ENCODE assay signal across 10 mouse cellular contexts in the genomic region with DNA sequence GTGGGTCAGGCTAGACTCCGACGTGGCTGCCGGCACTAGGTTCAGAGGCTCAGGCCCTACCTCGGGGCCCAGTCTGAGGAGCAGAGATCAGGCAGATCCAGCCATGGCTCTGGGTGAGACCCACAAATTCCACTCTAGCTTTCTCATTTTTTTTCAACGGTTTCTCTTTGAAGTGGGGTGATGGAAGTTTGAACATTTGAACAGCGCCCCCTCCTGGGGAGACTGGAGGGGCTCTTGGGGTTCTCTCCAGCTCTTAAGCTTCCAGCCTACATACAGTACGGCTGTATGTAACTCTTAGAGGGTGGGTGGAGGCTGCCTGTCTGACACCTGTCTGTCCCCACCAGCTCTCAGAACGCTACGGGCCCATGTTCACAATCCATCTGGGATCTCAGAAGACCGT. TPM values are rescaled to one million over a fixed set of nuclear protein-coding genes. Genes with fewer than 3 reads are reported as not detected.
DNase-seq lines count a peak whose midpoint lies in the region; ATAC-seq and TF ChIP-seq lines count a peak whose summit lies in the region.
"Had no signal": no experiment of that assay in that cellular context is flagged by ENCODE, and none has a peak within 500 bp of the region (broad histone marks: within the 10 kb centered on the region; RNA-seq: fewer than 3 reads in every experiment).

No protein-coding gene starts in this region.

- no peak overlapping the region for H3K27ac ChIP-seq in gastrocnemius, adult 2 months
- H3K27ac ChIP-seq in liver, postnatal 0 days (ENCODE audit: low read depth) = no peak overlapping the region
- H3K27ac ChIP-seq: heart, embryonic 15.5 days had no signal

- peaks cover 2% of the 10 kb centered on the region for H3K4me1 ChIP-seq in liver, postnatal 0 days (ENCODE audit: insufficient read depth)

- intact Hi-C loops in gastrocnemius, adult 2 months (cut with DNase I) = no loop called here

- H3K4me3 ChIP-seq in gastrocnemius, adult 2 months = no peak overlapping the region
- H3K4me3 ChIP-seq in liver, postnatal 0 days (ENCODE audit: low read depth, low read length) = no peak overlapping the region
- H3K4me3 ChIP-seq: heart, embryonic 15.5 days had no signal

- H3K9ac ChIP-seq in liver, postnatal 0 days (replicated peaks) = no peak overlapping the region
- H3K9ac ChIP-seq: heart, embryonic 15.5 days had no signal

- TF ChIP-seq CTCF in gastrocnemius, adult 2 months (IDR thresholded peaks at IDR 0.05) = peak; percentile 53
- peak; percentile 41; the same call in 1 of the 2 replicates for TF ChIP-seq CTCF in brain, embryonic 14.5 days (IDR thresholded peaks at IDR 0.05; ENCODE audit: borderline replicate concordance, extremely low read depth, insufficient read depth, insufficient read length)
- peak; percentile 59 for TF ChIP-seq CTCF in liver, postnatal 0 days (IDR thresholded peaks at IDR 0.05; ENCODE audit: low read depth)

- no peak overlapping the region for H3K4me2 ChIP-seq in liver, postnatal 0 days (ENCODE audit: low read depth, low read length)
- H3K4me2 ChIP-seq: heart, embryonic 15.5 days had no signal

- TF ChIP-seq POLR2A in brain, embryonic 14.5 days (IDR thresholded peaks at IDR 0.05; ENCODE audit: borderline replicate concordance, extremely low read depth, insufficient read depth, insufficient read length, poor library complexity, severe bottlenecking) = no peak

- ATAC-seq in liver, postnatal 0 days = no peak

- peak; percentile 26 for DNase-seq in gastrocnemius, adult 2 months
- no peak for DNase-seq in gastrocnemius, postnatal 25 days
- peak; percentile 78 for DNase-seq in 416B (ENCODE audit: low read depth)
- DNase-seq in brain, embryonic 14.5 days (ENCODE audit: low read depth) = no peak
- DNase-seq in liver, postnatal 0 days = peak; percentile 81
- no peak for DNase-seq in ovary, adult 18-20 months (ENCODE audit: low spot score)
- no peak for DNase-seq in right cerebral cortex, postnatal 25 days
- DNase-seq in kidney, adult 18-20 months = no peak
- DNase-seq: midbrain, embryonic 14.5 days had no signal

- WGBS in liver, postnatal 0 days (ENCODE audit: insufficient replicate concordance) = 59% methylated on average over 10 of the region's 10 CpGs

- no peaks in the 10 kb centered on the region for H3K9me3 ChIP-seq in liver, postnatal 0 days (ENCODE audit: low read length)
- H3K9me3 ChIP-seq: heart, embryonic 15.5 days had no signal

- no peaks in the 10 kb centered on the region for H3K36me3 ChIP-seq in liver, postnatal 0 days (replicated peaks; ENCODE audit: insufficient read depth, low read length)
- H3K36me3 ChIP-seq: heart, embryonic 15.5 days had no signal

- no peak for TF ChIP-seq EP300 in liver, postnatal 0 days (IDR thresholded peaks at IDR 0.05; ENCODE audit: low read depth)

- H3K27me3 ChIP-seq in liver, postnatal 0 days (ENCODE audit: insufficient read depth, low read length) = no peaks in the 10 kb centered on the region

RNA-seq across cellular contexts. Expression of a gene that starts 1.1 kb away (rescaled TPM):
- not detected for total RNA-seq in gastrocnemius, adult 2 months (2021)
- total RNA-seq in gastrocnemius, postnatal 25 days (2021) = not detected
- polyA plus RNA-seq in brain, embryonic 14.5 days (2012; rRNA removed) = 1.7 and 2.4 TPM in 2 replicates
- polyA plus RNA-seq in liver, postnatal 0 days (2015; fragmentation: Nextera tagmentation; extraction: Ambion mirVana) = not detected in 2 replicates
- polyA plus RNA-seq: heart, embryonic 15.5 days; midbrain, embryonic 14.5 days had no signal

RNA-seq across cellular contexts. Expression of a gene that starts 2.3 kb away (rescaled TPM):
- total RNA-seq in gastrocnemius, adult 2 months (2021) = 10 to 100 TPM; 48.7 to 69.6 TPM
- 10 to 100 TPM; 74.4 to 86.5 TPM for total RNA-seq in gastrocnemius, postnatal 25 days (2021)
- 123 and 149 TPM in 2 replicates for polyA plus RNA-seq in brain, embryonic 14.5 days (2012; rRNA removed)
- 34.4 and 37.1 TPM in 2 replicates for polyA plus RNA-seq in liver, postnatal 0 days (2015; fragmentation: Nextera tagmentation; extraction: Ambion mirVana)

RNA-seq across cellular contexts. Expression of a gene that starts 24.0 kb away (rescaled TPM):
- 10 to 100 TPM; 26.5 to 41.2 TPM for total RNA-seq in gastrocnemius, adult 2 months (2021)
- 10 to 100 TPM; 23.5 to 23.6 TPM for total RNA-seq in gastrocnemius, postnatal 25 days (2021)
- polyA plus RNA-seq in brain, embryonic 14.5 days (2012; rRNA removed) = 1.5 and 2.0 TPM in 2 replicates
- polyA plus RNA-seq in liver, postnatal 0 days (2015; fragmentation: Nextera tagmentation; extraction: Ambion mirVana) = 14.5 and 14.7 TPM in 2 replicates

RNA-seq across cellular contexts. Expression of a gene that starts 28.1 kb away (rescaled TPM):
- total RNA-seq in gastrocnemius, adult 2 months (2021) = 1 to 10 TPM in 1 of 2 experiments, under 1 TPM in 1; 0.89 to 1.0 TPM
- 1 to 10 TPM; 1.1 to 1.4 TPM for total RNA-seq in gastrocnemius, postnatal 25 days (2021)
- 40.8 and 66.4 TPM in 2 replicates for polyA plus RNA-seq in brain, embryonic 14.5 days (2012; rRNA removed)
- 3.7 and 4.3 TPM in 2 replicates for polyA plus RNA-seq in liver, postnatal 0 days (2015; fragmentation: Nextera tagmentation; extraction: Ambion mirVana)

RNA-seq across cellular contexts. Expression of a gene that starts 51.6 kb away (rescaled TPM):
- total RNA-seq in gastrocnemius, adult 2 months (2021) = under 1 TPM; 0.15 to 0.33 TPM
- total RNA-seq in gastrocnemius, postnatal 25 days (2021) = under 1 TPM; 0.32 to 0.61 TPM
- 0.20 and 0.33 TPM in 2 replicates for polyA plus RNA-seq in brain, embryonic 14.5 days (2012; rRNA removed)
- polyA plus RNA-seq in liver, postnatal 0 days (2015; fragmentation: Nextera tagmentation; extraction: Ambion mirVana) = 1.9 and 2.0 TPM in 2 replicates

Comparison
In these comparisons a context has a peak if more than half of its experiments do, and no peak if none do; other contexts are left out.
1. DNase-seq: peak in gastrocnemius, adult 2 months (single experiment), 416B (single experiment) and liver, postnatal 0 days (single experiment); none in gastrocnemius, postnatal 25 days (single experiment), brain, embryonic 14.5 days (single experiment), ovary, adult 18-20 months (single experiment), right cerebral cortex, postnatal 25 days (single experiment) and kidney, adult 18-20 months (single experiment).
2. Peak in every context shown above with its lines, with median percentiles within 50 percentile points of each other: CTCF ChIP-seq.